Mouse (Mus musculus): Measurements from ENCODE around the gene Bmp2. TPM values are rescaled to one million over a fixed set of nuclear protein-coding genes. Genes with fewer than 3 reads are reported as not detected.

Bmp2 gene
- polyA plus RNA-seq, 1 experiment from 2014 or later = 9.7 TPM

DNA sequence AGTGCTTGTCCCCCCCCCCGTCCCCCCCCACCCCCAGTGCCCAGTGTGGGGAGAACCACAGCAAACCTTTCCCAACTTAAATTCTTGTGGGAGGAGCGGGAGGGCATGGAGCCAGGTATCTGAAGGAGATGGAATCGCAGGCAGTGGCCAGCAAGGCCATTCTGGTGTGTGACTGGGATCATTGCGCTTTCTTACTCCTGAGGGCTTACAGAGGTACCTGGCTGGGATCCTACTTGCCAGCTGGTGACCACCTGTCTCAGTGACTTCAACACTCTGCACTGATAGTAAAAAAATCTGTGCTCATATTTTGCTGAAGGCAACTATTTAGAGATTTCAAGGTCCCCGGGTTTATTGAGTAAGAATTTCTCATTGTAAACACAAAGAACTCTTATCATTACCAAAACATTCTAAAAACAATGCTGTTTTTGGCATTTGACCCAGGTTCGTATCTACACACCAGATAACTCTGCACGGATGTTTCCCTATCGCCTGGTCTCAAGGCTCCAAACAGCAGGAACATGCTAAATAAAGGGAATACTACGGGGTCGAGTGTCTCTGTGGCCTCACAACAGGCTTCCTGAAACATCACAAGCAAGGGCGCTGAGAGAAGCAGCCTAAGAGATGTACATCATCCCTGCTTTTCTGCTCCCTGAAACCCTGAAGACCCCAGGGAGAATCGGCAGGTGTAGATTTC is 39.8 kb downstream of the Bmp2 start:
- no peaks in the 10 kb centered on the region for H3K27me3 ChIP-seq (ENCODE audit: control insufficient read depth, insufficient read depth, low read length)
- no peak overlapping the region for H3K4me2 ChIP-seq (ENCODE audit: low read length)
- H3K36me3 ChIP-seq (ENCODE audit: control insufficient read depth, insufficient read depth, low read length) = no peaks in the 10 kb centered on the region
- 0 out of 2 replicates have a peak, but pooled peaks cover 3% of the 10 kb centered on the region for H3K9me3 ChIP-seq (ENCODE audit: control insufficient read depth, low read length)
- H3K27ac ChIP-seq (replicated peaks in 1 of 2; ENCODE audit: control insufficient read depth in 1 of 2, insufficient read depth in 1 of 2, low read depth in 2 of 2, low read length in 2 of 2) = no peak overlapping the region
- H3K9ac ChIP-seq (ENCODE audit: low read length) = no peak overlapping the region
- 35% methylated on average over 12 of the region's 12 CpGs for WGBS
- peaks cover 4 to 6% of the 10 kb centered on the region in 2 experiments; a peak in 3 of 4 replicates for H3K4me1 ChIP-seq (ENCODE audit: control insufficient read depth in 2 of 2, insufficient read depth in 2 of 2, low read length in 2 of 2)
- no peak overlapping the region for H3K4me3 ChIP-seq (ENCODE audit: control insufficient read depth in 1 of 2, insufficient read depth in 1 of 2, low read depth in 1 of 2, low read length in 2 of 2)
- ATAC-seq (ENCODE audit: insufficient number of reproducible peaks, insufficient read depth, low FRiP score, low read depth) = 0 out of 2 replicates have a peak, but pooled peaks have one; percentile 35

Small RNA genes within 50 kb of the gene (microRNA-seq; reads per million reads assigned to microRNA genes)
- not detected for gene Mir3090
